Mouse (Mus musculus): ENCODE measurements around the gene Acsbg2. TPM values are rescaled to one million over a fixed set of nuclear protein-coding genes. Genes with fewer than 3 reads are reported as not detected.

Gene Acsbg2
- polyA plus RNA-seq, 1 experiment from 2014 or later, result not detected

Other genes starting within 250 kb of the Acsbg2 start
- gene Lonp1, start 247.6 kb downstream of the Acsbg2 start, polyA plus RNA-seq (2016; fragmentation: Nextera tagmentation; extraction: Ambion mirVana), result 52.1 TPM in 2 replicates
- 0.80 and 1.1 TPM in 2 replicates for gene Catsperd, start 246.3 kb downstream of the Acsbg2 start, polyA plus RNA-seq (2016; fragmentation: Nextera tagmentation; extraction: Ambion mirVana)
- 109 and 115 TPM in 2 replicates for gene Ranbp3, start 201.2 kb downstream of the Acsbg2 start, polyA plus RNA-seq (2016; fragmentation: Nextera tagmentation; extraction: Ambion mirVana)
- 325 and 338 TPM in 2 replicates for gene Ndufa11, start 156.7 kb downstream of the Acsbg2 start, polyA plus RNA-seq (2016; fragmentation: Nextera tagmentation; extraction: Ambion mirVana)
- gene Vmac, start 156.4 kb downstream of the Acsbg2 start, polyA plus RNA-seq (2016; fragmentation: Nextera tagmentation; extraction: Ambion mirVana), result 15.4 and 18.2 TPM in 2 replicates
- gene Nrtn, start 116.9 kb downstream of the Acsbg2 start, polyA plus RNA-seq (2016; fragmentation: Nextera tagmentation; extraction: Ambion mirVana), result 6.7 and 8.8 TPM in 2 replicates
- 48.7 and 53.9 TPM in 2 replicates for gene Dus3l, start 109.7 kb downstream of the Acsbg2 start, polyA plus RNA-seq (2016; fragmentation: Nextera tagmentation; extraction: Ambion mirVana)
- 2.0 TPM in 2 replicates for gene Prr22, start 104.2 kb downstream of the Acsbg2 start, polyA plus RNA-seq (2016; fragmentation: Nextera tagmentation; extraction: Ambion mirVana)
- gene Rfx2, start 43.4 kb downstream of the Acsbg2 start, polyA plus RNA-seq (2016; fragmentation: Nextera tagmentation; extraction: Ambion mirVana), result 6.3 and 8.2 TPM in 2 replicates
- gene 1700061G19Rik, start 1.0 kb upstream of the Acsbg2 start, polyA plus RNA-seq (2016; fragmentation: Nextera tagmentation; extraction: Ambion mirVana), result 0.50 and 0.63 TPM in 2 replicates
- 102 and 104 TPM in 2 replicates for gene Mllt1, start 61.0 kb upstream of the Acsbg2 start, polyA plus RNA-seq (2016; fragmentation: Nextera tagmentation; extraction: Ambion mirVana)
- gene Acer1, start 107.7 kb upstream of the Acsbg2 start, polyA plus RNA-seq (2016; fragmentation: Nextera tagmentation; extraction: Ambion mirVana), result not detected in 2 replicates
- 130 and 137 TPM in 2 replicates for gene Clpp, start 115.9 kb upstream of the Acsbg2 start, polyA plus RNA-seq (2016; fragmentation: Nextera tagmentation; extraction: Ambion mirVana)
- gene Alkbh7, start 122.9 kb upstream of the Acsbg2 start, polyA plus RNA-seq (2016; fragmentation: Nextera tagmentation; extraction: Ambion mirVana), result 31.2 and 33.7 TPM in 2 replicates
- gene Pspn, start 125.6 kb upstream of the Acsbg2 start, polyA plus RNA-seq (2016; fragmentation: Nextera tagmentation; extraction: Ambion mirVana), result 0.87 TPM in 1 of 2 replicates, not detected in the other
- gene Gtf2f1, start 136.8 kb upstream of the Acsbg2 start, polyA plus RNA-seq (2016; fragmentation: Nextera tagmentation; extraction: Ambion mirVana), result 68.6 and 72.9 TPM in 2 replicates
- 0.34 and 0.72 TPM in 2 replicates for gene Gm17949, start 137.0 kb upstream of the Acsbg2 start, polyA plus RNA-seq (2016; fragmentation: Nextera tagmentation; extraction: Ambion mirVana)
- 62.7 and 85.4 TPM in 2 replicates for gene Khsrp, start 157.1 kb upstream of the Acsbg2 start, polyA plus RNA-seq (2016; fragmentation: Nextera tagmentation; extraction: Ambion mirVana)
- 0.19 TPM in 1 of 2 replicates, not detected in the other for gene Slc25a41, start 167.2 kb upstream of the Acsbg2 start, polyA plus RNA-seq (2016; fragmentation: Nextera tagmentation; extraction: Ambion mirVana)
- 0.31 and 1.5 TPM in 2 replicates for gene Crb3, start 184.7 kb upstream of the Acsbg2 start, polyA plus RNA-seq (2016; fragmentation: Nextera tagmentation; extraction: Ambion mirVana)
- 19.0 and 22.3 TPM in 2 replicates for gene Slc25a23, start 185.4 kb upstream of the Acsbg2 start, polyA plus RNA-seq (2016; fragmentation: Nextera tagmentation; extraction: Ambion mirVana)
- 2.4 and 3.3 TPM in 2 replicates for gene Dennd1c, start 204.1 kb upstream of the Acsbg2 start, polyA plus RNA-seq (2016; fragmentation: Nextera tagmentation; extraction: Ambion mirVana)
- gene Tubb4a, start 213.3 kb upstream of the Acsbg2 start, polyA plus RNA-seq (2016; fragmentation: Nextera tagmentation; extraction: Ambion mirVana), result 189 and 205 TPM in 2 replicates
- gene Tnfsf9, start 230.9 kb upstream of the Acsbg2 start, polyA plus RNA-seq (2016; fragmentation: Nextera tagmentation; extraction: Ambion mirVana), result 6.9 and 7.8 TPM in 2 replicates

All from midbrain, embryonic 12.5 days (tissue).